Mouse (Mus musculus) ES-E14 (cell line): ENCODE results near the gene Lbx1. TPM values are rescaled to one million over a fixed set of nuclear protein-coding genes. Genes with fewer than 3 reads are reported as not detected.

Experiments
- DNase-seq: peaks from one replicate; pipeline ENCODE4 v3.0.0-alpha.2; 2013; ENCODE audit warnings: low read depth, low spot score
- H3K27ac ChIP-seq: 2 replicates; pipeline ENCODE4 v1.5.1; 2012; ENCODE audit warnings: low read depth, mild to moderate bottlenecking, low read length, moderate library complexity, mixed read lengths; ENCODE audit not compliant: poor library complexity, insufficient read depth, severe bottlenecking
- H3K36me3 ChIP-seq: 2 replicates; pipeline ENCODE4 v1.6.1; 2012; ENCODE audit warnings: mild to moderate bottlenecking, low read length, moderate library complexity, mixed read lengths; ENCODE audit not compliant: control insufficient read depth, poor library complexity, insufficient read depth, severe bottlenecking
- H3K4me1 ChIP-seq, 2 experiments: fragments of 150-350 bp in 1 of 2; sonication (generic) in 1 of 2; 2 replicates each; pipeline ENCODE4 v1.6.1; 2012; ENCODE audit warnings: low read length in 2 of 2, mild to moderate bottlenecking in 1 of 2, mixed read lengths in 1 of 2; ENCODE audit not compliant: control insufficient read depth in 2 of 2, insufficient read depth in 2 of 2, poor library complexity in 1 of 2
- H3K4me3 ChIP-seq, 2 experiments: fragments of 150-350 bp in 1 of 2; sonication (generic) in 1 of 2; 2 replicates each; pipeline ENCODE4 v1.5.1; 2012; ENCODE audit warnings: low read length in 2 of 2, low read depth in 1 of 2, mild to moderate bottlenecking in 1 of 2, mixed read lengths in 1 of 2; ENCODE audit not compliant: insufficient read depth in 1 of 2, poor library complexity in 1 of 2, severe bottlenecking in 1 of 2
- H3K9ac ChIP-seq: 2 replicates; pipeline ENCODE4 v1.6.1; 2012; ENCODE audit warnings: low read depth, mild to moderate bottlenecking, low read length, mixed read lengths; ENCODE audit not compliant: poor library complexity, insufficient read depth, severe bottlenecking
- H3K9me3 ChIP-seq: fragments of 150-350 bp; sonication (generic); 2 replicates; pipeline ENCODE4 v1.6.1; 2012; ENCODE audit warnings: low read depth, mild to moderate bottlenecking, low read length; ENCODE audit not compliant: control insufficient read depth, insufficient read depth
- CHD2 ChIP-seq: IDR thresholded peaks from 2 replicates; pipeline ENCODE4 v1.6.1; 2014; ENCODE audit warnings: mild to moderate bottlenecking, low read depth, low read length, inconsistent platforms
- HCFC1 ChIP-seq: IDR thresholded peaks from 2 replicates; pipeline ENCODE4 v1.6.1; 2012; ENCODE audit warnings: low read length, inconsistent platforms, borderline replicate concordance; ENCODE audit not compliant: insufficient read depth
- MAFK ChIP-seq: IDR thresholded peaks from 2 replicates; pipeline ENCODE4 v1.6.1; 2014; ENCODE audit warnings: mild to moderate bottlenecking, low read depth, low read length, inconsistent platforms; ENCODE audit not compliant: insufficient read depth
- ZC3H11A ChIP-seq: IDR thresholded peaks from 2 replicates; pipeline ENCODE4 v1.6.1; 2012; ENCODE audit warnings: low read depth, mild to moderate bottlenecking, inconsistent platforms, low read length, borderline replicate concordance
- ZNF384 ChIP-seq: IDR thresholded peaks from 2 replicates; pipeline ENCODE4 v1.6.1; 2012; ENCODE audit warnings: low read depth, low read length, inconsistent platforms
- in situ Hi-C, 2 experiments: fragments of 600-800 bp; cut with MboI; formaldehyde crosslinking; loops; one replicate each; pipeline ENCODE4 v1.15.1; 2025; ENCODE audit warnings: low sequenced_read_pairs in 2 of 2, inconsistent platforms in 1 of 2; ENCODE audit not compliant: unreplicated experiment in 2 of 2
- total RNA-seq: library from RNA; depleted of rRNA; stranded (reverse); fragments of 300-350 nt; gene quantifications from 2 replicates; pipeline ENCODE4 v1.2.3, GENCODE M21; 2012; rRNA removed

Gene Lbx1
- total RNA-seq, 1 experiment = 0.22 TPM

DNA sequence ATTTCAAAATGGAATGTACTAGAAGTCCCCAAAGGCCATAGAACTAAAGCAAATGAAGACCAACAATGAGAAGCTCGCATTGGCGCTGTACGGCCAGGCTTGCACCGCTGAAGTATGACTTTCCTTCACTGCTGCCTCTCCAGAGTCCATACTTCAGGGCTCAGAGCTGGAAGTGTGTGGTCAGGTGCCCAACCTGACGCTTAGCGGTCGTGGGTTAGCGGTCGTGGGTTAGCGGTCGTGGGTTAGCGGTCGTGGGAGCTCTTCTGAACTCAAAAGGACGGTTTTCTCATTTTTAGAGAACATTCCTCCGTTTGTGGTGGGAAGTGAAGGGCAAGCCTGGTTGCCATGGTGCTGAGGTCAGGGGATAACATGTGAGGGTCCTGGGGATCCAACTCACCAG lies 28.5 kb downstream of the Lbx1 start:
- H3K9ac ChIP-seq = peak overlapping the region; percentile 41; the same call in 1 of the 2 replicates
- TF ChIP-seq HCFC1 = no peak
- in situ Hi-C loops = no loop called here
- no peaks in the 10 kb centered on the region for H3K36me3 ChIP-seq
- no peaks in the 10 kb centered on the region for H3K9me3 ChIP-seq
- H3K4me3 ChIP-seq = peak overlapping the region in 1 of 2 experiments; percentile 43; a peak in 2 of 4 replicates
- H3K27ac ChIP-seq = no peak overlapping the region
- peaks cover 0 to 14% of the 10 kb centered on the region in 2 experiments; a peak in 2 of 4 replicates for H3K4me1 ChIP-seq
- DNase-seq = no peak

DNA sequence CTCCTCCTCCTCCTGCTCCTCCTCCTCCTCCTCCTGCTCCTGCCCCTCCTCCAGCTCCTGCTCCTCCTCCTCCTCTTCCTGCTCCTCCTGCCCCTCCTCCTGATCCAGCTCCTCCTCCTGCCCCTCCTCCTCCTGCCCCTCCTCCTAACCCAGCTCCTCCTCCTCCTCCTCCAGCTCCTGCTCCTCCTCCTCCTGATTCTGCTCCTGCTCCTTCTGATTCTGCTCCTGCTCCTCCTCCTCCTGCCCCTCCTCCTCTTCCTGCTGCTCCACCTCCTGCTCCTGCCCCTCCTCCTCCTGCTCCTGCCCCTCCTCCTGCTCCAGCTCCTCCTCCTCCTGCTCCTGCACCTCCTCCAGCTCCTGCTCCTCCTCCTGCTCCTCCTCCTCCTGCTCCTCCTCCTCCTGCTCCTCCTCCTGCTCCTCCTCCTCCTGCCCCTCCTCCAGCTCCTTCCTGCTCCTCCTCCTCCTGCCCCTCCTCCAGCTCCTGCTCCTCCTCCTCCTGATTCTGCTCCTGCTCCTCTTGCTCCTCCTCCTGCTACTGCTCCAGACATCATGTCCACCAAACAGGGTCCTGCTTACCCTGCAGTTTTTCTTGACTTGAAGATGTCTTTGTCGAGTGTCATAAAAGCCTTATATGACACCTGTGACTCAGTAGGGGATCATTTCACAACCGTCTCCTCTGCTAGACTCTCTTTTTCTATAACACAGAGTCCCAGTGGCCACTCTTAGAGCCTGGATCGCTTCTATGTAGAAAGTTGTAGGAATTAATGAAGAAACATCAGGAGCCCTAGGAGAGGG lies 30.1 kb downstream of the Lbx1 start:
- TF ChIP-seq MAFK (no peak), CHD2 (no peak), ZNF384 (no peak), HCFC1 (no peak), ZC3H11A (no peak)

DNA sequence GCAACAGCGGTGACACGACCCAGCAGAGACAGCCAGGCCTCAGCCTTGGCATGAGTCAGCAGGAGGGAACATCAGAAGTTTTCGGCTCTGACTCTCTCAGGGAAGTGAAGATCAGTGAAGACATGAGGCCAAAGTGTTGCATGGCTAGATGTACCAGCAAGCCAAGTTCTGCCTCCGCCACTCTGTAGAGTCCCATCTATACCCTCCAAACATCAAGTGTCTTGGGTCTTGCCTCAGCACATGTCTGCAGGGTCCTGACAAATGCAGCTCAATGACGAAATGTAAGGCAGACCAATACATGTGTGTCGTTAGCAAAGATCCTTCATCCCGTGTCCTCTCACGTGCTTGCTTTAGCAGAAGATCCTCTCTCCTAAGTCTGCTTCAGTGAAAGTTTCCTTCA lies 38.6 kb downstream of the Lbx1 start:
- no peaks in the 10 kb centered on the region for H3K36me3 ChIP-seq
- H3K27ac ChIP-seq = no peak overlapping the region
- H3K4me1 ChIP-seq = no peaks in the 10 kb centered on the region
- no peak for DNase-seq
- H3K9me3 ChIP-seq = no peaks in the 10 kb centered on the region
- TF ChIP-seq CHD2 (no peak), ZNF384 (no peak), MAFK (no peak)
- no peak overlapping the region for H3K4me3 ChIP-seq
- H3K9ac ChIP-seq = no peak overlapping the region
- in situ Hi-C loops = no loop called here

More for the DNA sequence above, 30.1 kb downstream of the Lbx1 start:
- in situ Hi-C loops = no loop called here
- Histone ChIP-seq H3K27ac (no peak overlapping the region), H3K4me3 (no peak overlapping the region), H3K36me3 (no peaks in the 10 kb centered on the region), H3K9ac (no peak overlapping the region), H3K4me1 (peaks cover 0 to 14% of the 10 kb centered on the region in 2 experiments; a peak in 2 of 4 replicates), H3K9me3 (no peaks in the 10 kb centered on the region)
- DNase-seq = no peak

DNA sequence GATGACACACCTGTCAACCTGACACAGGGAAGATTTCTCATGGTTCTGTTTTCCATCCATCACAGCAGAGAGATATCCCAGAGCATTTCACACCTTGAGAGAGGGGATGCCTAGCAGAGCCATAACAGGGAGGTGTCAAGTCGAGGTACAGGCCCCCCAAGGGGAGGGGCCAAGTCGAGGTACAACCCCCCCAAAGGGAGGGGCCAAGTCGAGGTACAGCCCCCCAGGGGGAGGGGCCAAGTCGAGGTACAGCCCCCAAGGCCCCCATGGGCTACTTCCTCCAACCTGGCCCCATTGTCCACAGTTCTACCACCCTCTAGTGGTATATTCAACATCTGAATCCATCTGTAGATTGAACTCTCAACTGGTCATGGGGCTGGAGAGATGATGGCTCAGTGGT lies 41.0 kb downstream of the Lbx1 start:
- Histone ChIP-seq H3K27ac (no peak overlapping the region), H3K4me1 (no peaks in the 10 kb centered on the region), H3K9ac (no peak overlapping the region), H3K36me3 (no peaks in the 10 kb centered on the region), H3K4me3 (no peak overlapping the region), H3K9me3 (no peaks in the 10 kb centered on the region)
- in situ Hi-C loops = no loop called here
- TF ChIP-seq ZC3H11A = no peak
- TF ChIP-seq CHD2 = no peak
- no peak for TF ChIP-seq HCFC1
- no peak for TF ChIP-seq ZNF384
- no peak for TF ChIP-seq MAFK
- DNase-seq = no peak

Other genes with a start within 250 kb of the Lbx1 start
- 3.8 and 7.3 TPM in 2 replicates for gene Sema4g, start 246.7 kb downstream of the Lbx1 start, total RNA-seq
- gene Twnk, start 230.1 kb downstream of the Lbx1 start, total RNA-seq = 27.2 and 28.5 TPM in 2 replicates
- 50.0 and 62.7 TPM in 2 replicates for gene Mrpl43, start 229.4 kb downstream of the Lbx1 start, total RNA-seq
- 30.6 and 31.9 TPM in 2 replicates for gene Lzts2, start 221.4 kb downstream of the Lbx1 start, total RNA-seq
- gene Pdzd7, start 190.1 kb downstream of the Lbx1 start, total RNA-seq = 0.45 and 1.5 TPM in 2 replicates
- 4.0 and 7.1 TPM in 2 replicates for gene Sfxn3, start 188.3 kb downstream of the Lbx1 start, total RNA-seq
- gene Kazald1, start 160.6 kb downstream of the Lbx1 start, total RNA-seq = 0.63 and 1.2 TPM in 2 replicates
- gene Tlx1, start 85.1 kb downstream of the Lbx1 start, total RNA-seq = 0.21 and 0.36 TPM in 2 replicates
- gene Btrc, start 127.9 kb upstream of the Lbx1 start, total RNA-seq = 17.3 and 17.4 TPM in 2 replicates